Mouse (Mus musculus) ES-E14 (cell line): Measurements from ENCODE around the gene Gtpbp1. TPM values are rescaled to one million over a fixed set of nuclear protein-coding genes. Genes with fewer than 3 reads are reported as not detected.

Experiments used
- DNase-seq: peaks from one replicate; pipeline ENCODE4 v3.0.0-alpha.2; 2013; ENCODE audit warnings: low read depth, low spot score
- H3K27ac ChIP-seq: 2 replicates; pipeline ENCODE4 v1.5.1; 2012; ENCODE audit warnings: low read depth, mild to moderate bottlenecking, low read length, moderate library complexity, mixed read lengths; ENCODE audit not compliant: poor library complexity, insufficient read depth, severe bottlenecking
- H3K36me3 ChIP-seq: 2 replicates; pipeline ENCODE4 v1.6.1; 2012; ENCODE audit warnings: mild to moderate bottlenecking, low read length, moderate library complexity, mixed read lengths; ENCODE audit not compliant: control insufficient read depth, poor library complexity, insufficient read depth, severe bottlenecking
- H3K4me1 ChIP-seq, 2 experiments: fragments of 150-350 bp in 1 of 2; sonication (generic) in 1 of 2; 2 replicates each; pipeline ENCODE4 v1.6.1; 2012; ENCODE audit warnings: low read length in 2 of 2, mild to moderate bottlenecking in 1 of 2, mixed read lengths in 1 of 2; ENCODE audit not compliant: control insufficient read depth in 2 of 2, insufficient read depth in 2 of 2, poor library complexity in 1 of 2
- H3K4me3 ChIP-seq, 2 experiments: fragments of 150-350 bp in 1 of 2; sonication (generic) in 1 of 2; 2 replicates each; pipeline ENCODE4 v1.5.1; 2012; ENCODE audit warnings: low read length in 2 of 2, low read depth in 1 of 2, mild to moderate bottlenecking in 1 of 2, mixed read lengths in 1 of 2; ENCODE audit not compliant: insufficient read depth in 1 of 2, poor library complexity in 1 of 2, severe bottlenecking in 1 of 2
- H3K9ac ChIP-seq: 2 replicates; pipeline ENCODE4 v1.6.1; 2012; ENCODE audit warnings: low read depth, mild to moderate bottlenecking, low read length, mixed read lengths; ENCODE audit not compliant: poor library complexity, insufficient read depth, severe bottlenecking
- H3K9me3 ChIP-seq: fragments of 150-350 bp; sonication (generic); 2 replicates; pipeline ENCODE4 v1.6.1; 2012; ENCODE audit warnings: low read depth, mild to moderate bottlenecking, low read length; ENCODE audit not compliant: control insufficient read depth, insufficient read depth
- CHD2 ChIP-seq: IDR thresholded peaks from 2 replicates; pipeline ENCODE4 v1.6.1; 2014; ENCODE audit warnings: mild to moderate bottlenecking, low read depth, low read length, inconsistent platforms
- HCFC1 ChIP-seq: IDR thresholded peaks from 2 replicates; pipeline ENCODE4 v1.6.1; 2012; ENCODE audit warnings: low read length, inconsistent platforms, borderline replicate concordance; ENCODE audit not compliant: insufficient read depth
- MAFK ChIP-seq: IDR thresholded peaks from 2 replicates; pipeline ENCODE4 v1.6.1; 2014; ENCODE audit warnings: mild to moderate bottlenecking, low read depth, low read length, inconsistent platforms; ENCODE audit not compliant: insufficient read depth
- ZC3H11A ChIP-seq: IDR thresholded peaks from 2 replicates; pipeline ENCODE4 v1.6.1; 2012; ENCODE audit warnings: low read depth, mild to moderate bottlenecking, inconsistent platforms, low read length, borderline replicate concordance
- ZNF384 ChIP-seq: IDR thresholded peaks from 2 replicates; pipeline ENCODE4 v1.6.1; 2012; ENCODE audit warnings: low read depth, low read length, inconsistent platforms
- in situ Hi-C, 2 experiments: fragments of 600-800 bp; cut with MboI; formaldehyde crosslinking; loops; one replicate each; pipeline ENCODE4 v1.15.1; 2025; ENCODE audit warnings: low sequenced_read_pairs in 2 of 2, inconsistent platforms in 1 of 2; ENCODE audit not compliant: unreplicated experiment in 2 of 2
- total RNA-seq: library from RNA; depleted of rRNA; stranded (reverse); fragments of 300-350 nt; gene quantifications from 2 replicates; pipeline ENCODE4 v1.2.3, GENCODE M21; 2012

The Gtpbp1 gene
- total RNA-seq, 1 experiment: 48.1 TPM

DNA sequence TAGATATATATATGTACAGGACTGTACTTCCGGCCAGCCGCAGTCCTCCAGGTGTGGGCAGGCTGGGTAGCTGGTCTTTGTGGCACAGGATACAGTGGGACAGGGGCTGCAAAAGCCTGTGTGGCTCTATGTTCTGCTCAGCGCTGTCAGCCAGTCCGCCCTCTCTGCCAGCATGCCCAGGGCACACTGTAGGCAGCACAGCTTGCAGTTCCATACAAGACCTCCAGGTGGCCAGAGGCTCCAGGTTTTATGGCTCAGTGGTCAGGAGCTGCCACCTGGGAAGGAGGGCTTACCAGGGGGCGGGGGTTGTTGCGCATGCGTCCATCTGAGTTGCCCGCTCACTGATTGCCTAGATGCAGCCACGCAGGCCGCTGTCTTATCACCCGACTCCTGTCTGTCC is 57.4 kb downstream of the Gtpbp1 start:
- TF ChIP-seq ZC3H11A (no peak), ZNF384 (no peak), MAFK (no peak), HCFC1 (no peak), CHD2 (no peak)
- Histone ChIP-seq H3K36me3 (no peaks in the 10 kb centered on the region), H3K4me1 (peaks cover 7 to 13% of the 10 kb centered on the region in 2 experiments; a peak in 2 of 4 replicates), H3K9ac (peak overlapping the region; percentile 46; the same call in 1 of the 2 replicates), H3K27ac (no peak overlapping the region), H3K4me3 (peak overlapping the region; percentile 49 to 55), H3K9me3 (no peaks in the 10 kb centered on the region)
- DNase-seq: peak; percentile 96
- in situ Hi-C loops: no loop called here

DNA sequence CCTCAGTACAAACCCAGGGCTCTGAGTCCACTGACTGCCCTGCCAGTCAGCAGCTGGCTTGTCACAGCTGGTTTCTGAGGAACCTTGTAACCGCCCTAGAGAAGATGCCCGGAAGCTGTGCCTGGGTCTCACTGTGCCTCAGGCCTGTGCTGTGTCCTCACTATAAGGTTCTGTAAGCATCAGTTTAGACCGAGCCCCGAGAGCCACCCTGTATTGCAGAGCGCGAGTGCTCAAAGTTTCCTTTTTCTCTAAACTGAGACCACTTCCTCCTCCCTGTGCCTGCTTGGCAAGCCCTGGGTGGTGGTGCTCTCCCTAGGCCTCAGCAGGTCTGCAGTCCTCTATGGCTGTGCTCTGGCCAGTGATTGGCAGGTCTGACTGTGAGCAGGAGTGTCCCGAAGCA is 58.5 kb downstream of the Gtpbp1 start:
- no peak overlapping the region for H3K9ac ChIP-seq
- no peaks in the 10 kb centered on the region for H3K36me3 ChIP-seq
- H3K4me3 ChIP-seq: no peak overlapping the region
- DNase-seq: no peak
- H3K9me3 ChIP-seq: no peaks in the 10 kb centered on the region
- H3K27ac ChIP-seq: no peak overlapping the region
- in situ Hi-C loops: no loop called here
- TF ChIP-seq CHD2: no peak
- no peak for TF ChIP-seq HCFC1
- TF ChIP-seq ZNF384: no peak
- no peak for TF ChIP-seq ZC3H11A
- no peak for TF ChIP-seq MAFK
- H3K4me1 ChIP-seq: peaks cover 7 to 16% of the 10 kb centered on the region in 2 experiments; a peak in 2 of 4 replicates

DNA sequence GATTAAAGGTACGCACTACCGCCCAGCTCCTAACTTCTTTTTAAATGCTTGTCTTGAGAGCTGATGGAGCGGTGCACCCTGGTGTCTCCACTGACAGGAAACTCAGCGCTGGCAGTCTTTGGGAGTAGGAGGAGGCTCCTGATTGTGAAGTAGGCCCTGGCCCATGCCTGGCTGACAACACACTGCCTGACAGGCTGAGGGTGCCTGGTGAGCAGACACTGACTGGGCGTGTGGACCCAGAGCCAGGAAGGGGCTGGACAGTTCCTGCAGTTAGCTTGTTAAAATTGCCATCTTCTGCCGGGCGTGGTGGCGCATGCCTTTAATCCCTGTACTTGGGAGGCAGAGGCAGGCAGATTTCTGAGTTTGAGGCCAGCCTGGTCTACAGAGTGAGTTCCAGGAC is 59.6 kb downstream of the Gtpbp1 start:
- Histone ChIP-seq H3K27ac (no peak overlapping the region), H3K4me3 (no peak overlapping the region), H3K4me1 (peaks cover 4 to 12% of the 10 kb centered on the region in 2 experiments; a peak in 2 of 4 replicates), H3K36me3 (no peaks in the 10 kb centered on the region), H3K9ac (no peak overlapping the region), H3K9me3 (no peaks in the 10 kb centered on the region)
- in situ Hi-C loops: loop anchor here in 1 of 2 experiments (25.0 kb wide), 1 partner anchor 312 kb away; no protein-coding TSS in a partner anchor
- TF ChIP-seq MAFK (no peak), HCFC1 (no peak), CHD2 (no peak), ZNF384 (no peak), ZC3H11A (no peak)
- no peak for DNase-seq

DNA sequence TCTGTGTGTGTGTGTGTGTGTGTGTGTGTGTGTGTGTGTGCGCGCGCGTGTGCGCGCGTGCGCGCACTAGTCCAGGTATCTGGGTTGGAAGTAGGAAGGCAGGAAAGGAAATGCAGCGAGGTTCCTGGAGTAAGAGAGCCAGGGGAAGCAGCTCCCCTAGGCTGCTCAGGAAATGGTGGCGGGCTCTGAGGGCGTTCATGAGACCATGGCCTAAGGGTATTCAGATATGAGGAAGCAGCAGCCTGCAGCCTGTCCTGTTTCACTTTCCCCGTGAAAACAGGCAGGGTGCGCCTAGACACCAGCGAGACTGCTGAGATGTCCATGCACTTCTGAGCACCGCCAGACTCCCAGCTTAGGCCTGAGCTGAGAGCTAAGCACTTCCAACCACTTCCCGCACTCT is 61.1 kb downstream of the Gtpbp1 start:
- no peak for TF ChIP-seq MAFK
- TF ChIP-seq HCFC1: no peak
- no peak for TF ChIP-seq CHD2
- no peak for TF ChIP-seq ZC3H11A
- TF ChIP-seq ZNF384: no peak
- peak overlapping the region; percentile 60 for H3K9ac ChIP-seq
- H3K9me3 ChIP-seq: no peaks in the 10 kb centered on the region
- peaks cover 4 to 8% of the 10 kb centered on the region in 2 experiments; a peak in 2 of 4 replicates for H3K4me1 ChIP-seq
- peak overlapping the region; percentile 14; the same call in 1 of the 2 replicates for H3K27ac ChIP-seq
- no peak for DNase-seq
- H3K36me3 ChIP-seq: no peaks in the 10 kb centered on the region
- in situ Hi-C loops: loop anchor here in 1 of 2 experiments (25.0 kb wide), 1 partner anchor 311 kb away; no protein-coding TSS in a partner anchor
- H3K4me3 ChIP-seq: peak overlapping the region; percentile 41 to 52
